Mouse (Mus musculus): Measurements from ENCODE around the gene Polr2j. TPM values are rescaled to one million over a fixed set of nuclear protein-coding genes. Genes with fewer than 3 reads are reported as not detected.

Gene Polr2j
- polyA plus RNA-seq, 1 experiment from 2014 or later = 261 TPM

Small RNA genes within 50 kb of the gene (microRNA-seq; reads per million reads assigned to microRNA genes)
- gene Mir7035 (ENCODE audit: borderline number of aligned reads) = not detected

Other genes starting within 250 kb of the Polr2j start
- 11.8 and 22.1 TPM in 2 replicates for gene Hspb1, start 228.7 kb upstream of the Polr2j start, polyA plus RNA-seq (2014; fragmentation: Nextera tagmentation; extraction: Ambion mirVana)
- 97.3 and 99.8 TPM in 2 replicates for gene Ywhag, start 182.0 kb upstream of the Polr2j start, polyA plus RNA-seq (2014; fragmentation: Nextera tagmentation; extraction: Ambion mirVana)
- 3.0 and 3.1 TPM in 2 replicates for gene Ssc4d, start 142.1 kb upstream of the Polr2j start, polyA plus RNA-seq (2014; fragmentation: Nextera tagmentation; extraction: Ambion mirVana)
- gene Zp3, start 136.5 kb upstream of the Polr2j start, polyA plus RNA-seq (2014; fragmentation: Nextera tagmentation; extraction: Ambion mirVana) = not detected in 2 replicates
- 20.0 and 20.3 TPM in 2 replicates for gene Dtx2, start 121.8 kb upstream of the Polr2j start, polyA plus RNA-seq (2014; fragmentation: Nextera tagmentation; extraction: Ambion mirVana)
- 15.2 and 16.6 TPM in 2 replicates for gene Upk3b, start 78.1 kb upstream of the Polr2j start, polyA plus RNA-seq (2014; fragmentation: Nextera tagmentation; extraction: Ambion mirVana)
- gene Upk3bl, start 62.1 kb upstream of the Polr2j start, polyA plus RNA-seq (2014; fragmentation: Nextera tagmentation; extraction: Ambion mirVana) = 0.78 and 0.97 TPM in 2 replicates
- 1.7 TPM in 2 replicates for gene Rasa4, start 32.7 kb upstream of the Polr2j start, polyA plus RNA-seq (2014; fragmentation: Nextera tagmentation; extraction: Ambion mirVana)
- 69.0 and 70.3 TPM in 2 replicates for gene Lrwd1, start 19.4 kb downstream of the Polr2j start, polyA plus RNA-seq (2014; fragmentation: Nextera tagmentation; extraction: Ambion mirVana)
- 20.3 and 24.9 TPM in 2 replicates for gene Alkbh4, start 19.5 kb downstream of the Polr2j start, polyA plus RNA-seq (2014; fragmentation: Nextera tagmentation; extraction: Ambion mirVana)
- gene Orai2, start 54.1 kb downstream of the Polr2j start, polyA plus RNA-seq (2014; fragmentation: Nextera tagmentation; extraction: Ambion mirVana) = 7.4 and 9.0 TPM in 2 replicates
- gene Prkrip1, start 82.3 kb downstream of the Polr2j start, polyA plus RNA-seq (2014; fragmentation: Nextera tagmentation; extraction: Ambion mirVana) = 59.9 and 65.5 TPM in 2 replicates
- gene Sh2b2, start 129.9 kb downstream of the Polr2j start, polyA plus RNA-seq (2014; fragmentation: Nextera tagmentation; extraction: Ambion mirVana) = 3.4 and 4.6 TPM in 2 replicates

All from liver, embryonic 11.5 days (tissue).